Mouse (Mus musculus) megakaryocyte, embryonic 14.5 days (primary cell): ENCODE data around the gene Gtpbp4.

Experiments used
- FLI1 ChIP-seq: IDR thresholded peaks from 2 replicates; pipeline ENCODE4 v1.6.1; 2012; ENCODE audit warnings: low read length, inconsistent platforms, mixed read lengths
- GATA1 ChIP-seq: IDR thresholded peaks from 3 replicates; pipeline ENCODE4 v1.6.1; 2012; ENCODE audit warnings: mixed read lengths, low read length, inconsistent platforms, borderline replicate concordance

GRCm38 (mm10) chr13:8965224-8965623 lies 30.7 kb downstream of the Gtpbp4 start:
- no peak for TF ChIP-seq FLI1
- no peak for TF ChIP-seq GATA1
